Mouse (Mus musculus) hindbrain, embryonic 14.5 days (tissue): ENCODE measurements at regions not wholly inside any gene's neighbourhood (a gene's known extent, or its start where the extent isn't known, plus 50 kb on each side); places are given as distances from the start of the nearest gene placed in this dataset.

Source experiments
- ATAC-seq: fragments of 200-750 bp; cut with Nextera tagmentation; 2 replicates; pipeline ENCODE4 v1.8.0; 2017; ENCODE audit warnings: moderate number of reproducible peaks, mild to moderate bottlenecking, moderate TSS enrichment, moderate library complexity; ENCODE audit not compliant: low FRiP score
- DNase-seq: peaks from one replicate; pipeline ENCODE4 v3.0.0-alpha.2; 2015; ENCODE audit warnings: low spot score
- H3K27ac ChIP-seq: fragments of 300-500 bp; sonication (generic); 2 replicates; pipeline ENCODE4 v1.5.1; 2014; ENCODE audit warnings: mild to moderate bottlenecking, moderate library complexity
- H3K27me3 ChIP-seq: fragments of 300-500 bp; sonication (generic); 2 replicates; pipeline ENCODE4 v1.6.1; 2014; ENCODE audit warnings: mild to moderate bottlenecking, low read length, mixed read lengths; ENCODE audit not compliant: control insufficient read depth, insufficient read depth
- H3K36me3 ChIP-seq: fragments of 300-500 bp; sonication (generic); replicated peaks from 2 replicates; pipeline ENCODE4 v1.6.1; 2014; ENCODE audit not compliant: control insufficient read depth, insufficient read depth
- H3K4me1 ChIP-seq: fragments of 300-500 bp; sonication (generic); replicated peaks from 2 replicates; pipeline ENCODE4 v1.6.1; 2014; ENCODE audit warnings: antibody characterized with exemption, low read length, mixed read lengths; ENCODE audit not compliant: control insufficient read depth, insufficient read depth
- H3K4me2 ChIP-seq: fragments of 300-500 bp; sonication (generic); replicated peaks from 2 replicates; pipeline ENCODE4 v1.6.1; 2014; ENCODE audit warnings: mild to moderate bottlenecking, moderate library complexity
- H3K4me3 ChIP-seq: fragments of 300-500 bp; sonication (generic); replicated peaks from 2 replicates; pipeline ENCODE4 v1.5.1; 2014; ENCODE audit warnings: mild to moderate bottlenecking, low read length
- H3K9ac ChIP-seq: fragments of 300-500 bp; sonication (generic); 2 replicates; pipeline ENCODE4 v1.6.1; 2014
- H3K9me3 ChIP-seq: fragments of 300-500 bp; sonication (generic); 2 replicates; pipeline ENCODE4 v1.6.1; 2016; ENCODE audit warnings: low read length; ENCODE audit not compliant: control insufficient read depth
- WGBS: fragments of 180-500 bp; shearing (Covaris S2); extraction: QIAGEN DNeasy Blood & Tissue Kit; methylation state at CpG from one replicate; pipeline ENCODE4 v1.1.7; 2014; 5-methylcytosine and 5-hydroxymethylcytosine counted together

GRCm38 (mm10) chr5:50406520-50406919 is 347.7 kb upstream of the Adgra3 start:
- Histone ChIP-seq H3K4me1 (no peaks in the 10 kb centered on the region), H3K27ac (no peak overlapping the region), H3K4me3 (no peak overlapping the region), H3K27me3 (no peaks in the 10 kb centered on the region), H3K9me3 (no peaks in the 10 kb centered on the region), H3K36me3 (no peaks in the 10 kb centered on the region), H3K9ac (no peak overlapping the region), H3K4me2 (no peak overlapping the region)
- WGBS = 59% methylated on average over 3 of the region's 3 CpGs
- DNase-seq = no peak
- no peak for ATAC-seq
